Mouse (Mus musculus) neutrophil, adult 59 days (primary cell): Measurements from ENCODE around the gene Prss58. TPM values are rescaled to one million over a fixed set of nuclear protein-coding genes. Genes with fewer than 3 reads are reported as not detected.

Source experiments
- total RNA-seq, 2 experiments: library from RNA; stranded (reverse); gene quantifications; 1 replicate in 1 of 2; 2 replicates in 1 of 2; pipeline ENCODE4 v1.2.4; 2023

Prss58 gene
- not detected for total RNA-seq

DNA sequence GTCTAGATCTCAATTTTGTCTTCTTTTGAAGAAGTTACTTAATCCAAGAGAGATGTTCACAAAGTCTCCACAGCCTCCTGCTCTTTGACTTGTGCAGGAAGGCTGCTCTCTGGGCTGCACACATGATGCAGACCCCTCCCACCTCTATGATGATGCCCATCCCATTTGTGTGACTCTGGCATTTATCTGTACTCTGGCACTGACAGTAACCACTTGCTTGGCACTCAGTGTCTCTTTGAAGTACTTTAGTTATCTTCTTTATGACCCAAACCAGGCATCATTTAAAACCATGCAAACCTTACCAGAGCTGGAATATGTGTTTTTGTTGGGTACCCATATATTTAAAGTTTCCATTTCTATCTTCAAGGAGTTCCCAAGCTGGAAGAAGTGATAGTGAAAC is at the start of gene Prss58:
Gene Prss58 (minus strand): TSS at position 101 of the 400 bp plus-strand sequence.

DNA sequence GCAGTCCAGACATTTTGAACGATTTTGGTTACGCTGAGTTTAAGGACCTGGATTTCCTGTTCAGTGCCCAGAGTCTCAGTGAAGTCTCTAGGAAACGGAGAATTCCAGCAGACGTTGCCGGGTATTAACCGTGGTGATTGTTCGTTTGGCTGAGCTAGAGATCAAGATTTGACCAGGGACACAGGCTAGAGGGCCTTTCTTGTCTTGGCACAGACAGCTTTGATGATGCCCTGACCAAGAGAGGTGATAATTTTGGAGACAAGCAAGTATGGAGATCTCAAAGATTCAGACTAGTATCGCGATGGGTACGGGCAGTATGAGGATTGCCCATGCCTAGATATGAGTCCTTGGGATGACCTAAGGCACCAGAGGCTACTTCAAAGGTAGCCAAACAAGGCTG is 40.3 kb upstream of the Prss58 start, which contains the start of gene 1700074P13Rik:
Gene 1700074P13Rik (minus strand): TSS at position 101 of the 400 bp plus-strand sequence.

DNA sequence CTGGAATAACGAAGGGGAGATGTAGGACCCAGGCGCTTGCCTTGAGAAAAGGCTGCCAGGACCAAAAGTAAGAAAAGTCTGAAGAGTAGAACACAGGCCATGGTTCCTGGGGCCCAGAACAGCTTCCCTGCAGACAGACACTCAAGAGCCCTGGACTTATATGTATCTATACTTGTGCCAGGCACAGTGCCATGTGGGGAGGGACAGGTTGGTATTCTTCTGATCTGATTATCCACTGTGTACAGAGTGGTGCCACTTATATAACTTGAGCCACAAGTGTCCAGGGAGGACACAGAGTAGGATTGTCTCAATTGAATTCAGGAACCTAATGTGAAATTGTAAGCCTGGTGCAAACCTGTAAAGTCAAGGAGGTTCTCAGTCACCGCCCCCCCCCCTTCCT is 12.8 kb downstream of the Prss58 start, which contains the start of gene Moxd2:
Gene Moxd2 (minus strand): TSS at position 101 of the 400 bp plus-strand sequence.

Other genes starting within 250 kb of the Prss58 start
- not detected for gene Moxd2, start 12.9 kb downstream of the Prss58 start, total RNA-seq
- not detected for gene 1700074P13Rik, start 40.2 kb upstream of the Prss58 start, total RNA-seq
- gene Gm4744, start 51.5 kb upstream of the Prss58 start, total RNA-seq, result not detected
- gene 1810009J06Rik, start 64.4 kb upstream of the Prss58 start, total RNA-seq, result not detected
- gene Gm2663, start 99.1 kb upstream of the Prss58 start, total RNA-seq, result not detected
- gene 2210010C04Rik, start 135.1 kb upstream of the Prss58 start, total RNA-seq, result not detected